Mouse (Mus musculus) midbrain, embryonic 13.5 days (tissue): ENCODE measurements around the gene Ica1. TPM values are rescaled to one million over a fixed set of nuclear protein-coding genes. Genes with fewer than 3 reads are reported as not detected.

Experiments
- ATAC-seq: fragments of 200-750 bp; cut with Nextera tagmentation; 2 replicates; pipeline ENCODE4 v1.8.0; 2017; ENCODE audit warnings: mild to moderate bottlenecking, moderate TSS enrichment, moderate library complexity
- H3K27ac ChIP-seq: fragments of 300-500 bp; sonication (generic); 2 replicates; pipeline ENCODE4 v1.5.1; 2015; ENCODE audit warnings: inconsistent platforms, mild to moderate bottlenecking, moderate library complexity
- H3K27me3 ChIP-seq: fragments of 300-500 bp; sonication (generic); 2 replicates; pipeline ENCODE4 v1.6.1; 2015; ENCODE audit warnings: mild to moderate bottlenecking, inconsistent platforms
- H3K36me3 ChIP-seq: fragments of 300-500 bp; sonication (generic); 2 replicates; pipeline ENCODE4 v1.6.1; 2015; ENCODE audit warnings: mild to moderate bottlenecking, inconsistent platforms
- H3K4me1 ChIP-seq: fragments of 300-500 bp; sonication (generic); replicated peaks from 2 replicates; pipeline ENCODE4 v1.6.1; 2015; ENCODE audit warnings: inconsistent platforms
- H3K4me2 ChIP-seq: fragments of 300-500 bp; sonication (generic); replicated peaks from 2 replicates; pipeline ENCODE4 v1.6.1; 2015; ENCODE audit warnings: moderate library complexity, mild to moderate bottlenecking, inconsistent platforms
- H3K4me3 ChIP-seq: fragments of 300-500 bp; sonication (generic); replicated peaks from 2 replicates; pipeline ENCODE4 v1.5.1; 2015; ENCODE audit warnings: mild to moderate bottlenecking, inconsistent platforms
- H3K9ac ChIP-seq: fragments of 300-500 bp; sonication (generic); replicated peaks from 2 replicates; pipeline ENCODE4 v1.6.1; 2015; ENCODE audit warnings: mild to moderate bottlenecking, inconsistent platforms
- H3K9me3 ChIP-seq: fragments of 300-500 bp; sonication (generic); 2 replicates; pipeline ENCODE4 v1.6.1; 2016; ENCODE audit warnings: mild to moderate bottlenecking, inconsistent platforms
- WGBS: fragments of 180-500 bp; shearing (Covaris S2); methylation state at CpG from one replicate; pipeline ENCODE4 v1.1.7; 2015; 5-methylcytosine and 5-hydroxymethylcytosine counted together
- polyA plus RNA-seq: library from polyadenylated mRNA; unstranded; fragments of >200 nt; fragmentation: Nextera tagmentation; extraction: Ambion mirVana; gene quantifications from 2 replicates; pipeline ENCODE4 v1.2.1, GENCODE M21; 2015

Ica1 gene
- polyA plus RNA-seq, 1 experiment from 2014 or later, result 36.9 TPM

DNA sequence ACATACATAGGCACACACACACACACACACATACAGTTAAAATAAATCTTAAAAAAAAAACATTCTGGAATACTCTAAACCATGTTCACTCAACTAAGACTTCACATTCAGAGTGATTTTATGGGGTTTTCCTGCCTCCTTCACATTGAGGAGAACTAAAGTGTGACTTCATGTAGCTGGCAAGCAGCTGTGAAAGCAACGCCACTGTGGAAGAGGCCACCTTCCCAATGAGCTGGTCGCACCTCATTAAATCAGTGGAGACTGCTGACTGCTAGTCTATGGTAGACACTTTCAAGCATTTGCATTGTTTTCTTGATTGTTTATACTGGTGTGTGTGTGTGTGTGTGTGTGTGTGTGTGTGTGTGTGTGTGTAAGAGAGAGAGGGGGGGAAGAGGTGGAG is 38.2 kb downstream of the Ica1 start:
- H3K9me3 ChIP-seq, result no peaks in the 10 kb centered on the region
- WGBS, result 53% methylated on average over 2 of the region's 2 CpGs

GRCm38 (mm10) chr6:8738396-8738795 is 39.9 kb downstream of the Ica1 start:
- no peak for ATAC-seq
- Histone ChIP-seq H3K9me3 (no peaks in the 10 kb centered on the region), H3K9ac (no peak overlapping the region), H3K27ac (no peak overlapping the region), H3K4me1 (no peaks in the 10 kb centered on the region), H3K4me2 (no peak overlapping the region), H3K27me3 (no peaks in the 10 kb centered on the region), H3K4me3 (no peak overlapping the region), H3K36me3 (peaks cover 7% of the 10 kb centered on the region; the same call in 1 of the 2 replicates)
- 70% methylated on average over 4 of the region's 4 CpGs for WGBS

More for the DNA sequence above, 38.2 kb downstream of the Ica1 start:
- H3K4me1 ChIP-seq, result no peaks in the 10 kb centered on the region
- ATAC-seq, result no peak
- H3K4me3 ChIP-seq, result no peak overlapping the region
- no peak overlapping the region for H3K4me2 ChIP-seq
- peaks cover 7% of the 10 kb centered on the region; the same call in 1 of the 2 replicates for H3K36me3 ChIP-seq
- no peak overlapping the region for H3K27ac ChIP-seq
- no peaks in the 10 kb centered on the region for H3K27me3 ChIP-seq
- no peak overlapping the region for H3K9ac ChIP-seq

DNA sequence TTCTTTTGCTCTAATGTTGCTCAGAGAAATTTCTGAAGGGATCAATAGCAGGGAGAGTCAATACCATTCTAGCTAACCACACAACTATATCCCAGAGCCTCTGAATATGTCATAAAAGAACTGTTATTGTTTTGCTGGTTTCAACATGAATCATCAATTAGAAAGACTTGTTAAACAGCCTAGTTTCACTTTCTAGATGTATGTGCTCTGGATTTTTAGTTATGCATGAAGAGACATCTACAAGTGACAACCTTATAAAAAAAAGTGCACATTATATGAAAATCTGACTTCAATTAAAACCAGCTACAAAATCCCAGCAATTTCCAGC is 41.8 kb downstream of the Ica1 start:
- Histone ChIP-seq H3K27me3 (no peaks in the 10 kb centered on the region), H3K4me3 (no peak overlapping the region), H3K9ac (no peak overlapping the region), H3K27ac (no peak overlapping the region), H3K4me2 (no peak overlapping the region), H3K4me1 (no peaks in the 10 kb centered on the region), H3K36me3 (peaks cover 1% of the 10 kb centered on the region; the same call in 1 of the 2 replicates), H3K9me3 (no peaks in the 10 kb centered on the region)
- ATAC-seq, result peak; percentile 38

DNA sequence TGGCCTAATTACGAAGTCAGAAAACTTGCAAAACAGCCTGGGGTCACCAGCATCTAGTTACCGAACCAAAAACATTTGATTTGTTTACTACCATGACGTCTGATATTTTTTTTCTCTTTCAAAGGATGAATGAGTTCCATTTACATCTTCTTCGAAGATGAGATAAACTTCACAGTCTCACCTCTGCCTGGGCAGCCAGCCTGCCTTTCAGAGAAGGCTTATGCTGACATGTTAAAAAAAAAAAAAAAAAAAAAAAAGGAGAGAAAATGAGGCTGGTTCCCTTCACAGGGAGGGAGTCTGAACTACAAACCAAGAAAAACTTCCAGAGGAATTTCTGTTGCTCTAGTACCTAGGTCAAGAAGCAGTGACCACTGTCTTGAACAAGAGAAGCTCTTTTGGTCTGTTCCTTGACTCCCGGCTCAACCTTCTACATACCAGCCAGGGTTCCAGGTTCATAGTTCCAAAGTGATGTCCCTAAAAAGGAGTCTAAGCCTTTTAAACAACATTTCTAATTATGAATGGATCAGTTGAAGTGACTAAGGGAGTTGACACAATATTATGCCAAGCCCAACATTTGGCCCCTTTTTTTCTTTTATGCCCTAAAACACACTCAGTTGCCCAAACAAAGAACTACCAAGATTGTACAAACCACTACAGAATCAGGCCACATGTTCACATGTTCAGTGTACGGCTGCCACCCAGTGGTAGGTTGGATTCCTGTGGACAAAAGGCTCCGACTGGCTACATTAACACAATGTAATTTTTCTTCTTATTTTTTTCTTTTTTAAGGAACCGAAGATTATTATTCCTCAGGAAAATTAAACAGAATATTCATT is 42.4 kb downstream of the Ica1 start:
- Histone ChIP-seq H3K36me3 (no peaks in the 10 kb centered on the region), H3K27ac (no peak overlapping the region), H3K4me3 (no peak overlapping the region), H3K27me3 (no peaks in the 10 kb centered on the region), H3K9me3 (no peaks in the 10 kb centered on the region), H3K4me2 (no peak overlapping the region), H3K4me1 (no peaks in the 10 kb centered on the region), H3K9ac (no peak overlapping the region)
- 62% methylated on average over 8 of the region's 8 CpGs for WGBS
- peak; percentile 88 for ATAC-seq

DNA sequence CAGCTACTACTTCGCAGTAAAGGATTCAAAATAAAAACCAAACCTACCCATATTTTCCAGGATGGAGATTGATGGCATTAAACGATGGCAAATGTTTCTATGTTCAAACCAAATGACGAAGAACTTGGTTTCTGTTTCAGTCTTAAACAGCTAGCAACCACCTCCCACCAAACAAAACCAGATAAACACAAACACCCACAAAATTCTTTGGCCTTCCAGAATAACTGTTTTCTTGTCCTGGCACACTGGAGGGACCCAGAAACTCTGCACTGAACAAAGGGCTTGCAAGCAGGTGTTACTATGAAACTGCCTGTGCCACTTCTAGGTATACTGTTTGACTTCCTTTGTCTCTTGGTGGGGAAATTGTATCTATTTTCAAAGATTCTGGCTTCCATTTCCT is 43.2 kb downstream of the Ica1 start:
- Histone ChIP-seq H3K27ac (no peak overlapping the region), H3K36me3 (no peaks in the 10 kb centered on the region), H3K4me3 (no peak overlapping the region), H3K4me1 (no peaks in the 10 kb centered on the region), H3K4me2 (no peak overlapping the region), H3K9ac (no peak overlapping the region), H3K9me3 (no peaks in the 10 kb centered on the region), H3K27me3 (no peaks in the 10 kb centered on the region)
- no peak for ATAC-seq
- WGBS, result 92% methylated on average over 3 of the region's 3 CpGs

GRCm38 (mm10) chr6:8732492-8732891 is 45.8 kb downstream of the Ica1 start:
- WGBS, result 84% methylated on average over 5 of the region's 5 CpGs
- no peak for ATAC-seq
- H3K4me2 ChIP-seq, result no peak overlapping the region
- no peaks in the 10 kb centered on the region for H3K4me1 ChIP-seq
- no peak overlapping the region for H3K27ac ChIP-seq
- no peaks in the 10 kb centered on the region for H3K9me3 ChIP-seq
- H3K9ac ChIP-seq, result no peak overlapping the region
- no peaks in the 10 kb centered on the region for H3K27me3 ChIP-seq
- 0 out of 2 replicates have a peak, but pooled peaks cover 2% of the 10 kb centered on the region for H3K36me3 ChIP-seq
- H3K4me3 ChIP-seq, result no peak overlapping the region

- ATAC-seq, result 0 out of 2 replicates have a peak, but pooled peaks have one; percentile 16
- Histone ChIP-seq H3K4me1 (no peaks in the 10 kb centered on the region), H3K27me3 (no peaks in the 10 kb centered on the region), H3K9me3 (no peaks in the 10 kb centered on the region), H3K36me3 (0 out of 2 replicates have a peak, but pooled peaks cover 2% of the 10 kb centered on the region), H3K9ac (no peak overlapping the region), H3K4me2 (no peak overlapping the region), H3K27ac (no peak overlapping the region), H3K4me3 (no peak overlapping the region)
- 39% methylated on average over 4 of the region's 4 CpGs for WGBS
These were observed 46.6 kb downstream of the Ica1 start for GRCm38 (mm10) chr6:8731656-8732191.

DNA sequence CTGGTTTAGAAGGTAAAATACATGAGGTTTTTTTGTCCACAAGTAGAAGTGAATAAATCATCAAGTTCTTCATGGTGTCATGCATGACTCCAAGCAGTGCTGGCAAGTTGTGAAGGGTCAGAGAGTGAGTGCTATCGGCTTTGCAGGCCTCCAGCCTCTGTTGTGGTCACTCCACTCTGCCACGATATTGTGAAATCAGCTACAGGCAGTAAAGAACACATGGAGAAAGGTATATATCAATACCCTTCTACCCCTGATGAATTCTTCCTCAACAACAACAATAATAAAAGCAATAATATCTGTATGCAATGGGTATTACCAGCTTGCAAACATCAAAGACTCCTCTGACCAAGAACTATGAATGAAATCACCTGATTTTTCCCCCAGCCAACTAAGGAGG is 47.9 kb downstream of the Ica1 start:
- Histone ChIP-seq H3K9ac (no peak overlapping the region), H3K4me3 (no peak overlapping the region), H3K4me2 (no peak overlapping the region), H3K9me3 (no peaks in the 10 kb centered on the region), H3K27ac (no peak overlapping the region), H3K4me1 (no peaks in the 10 kb centered on the region), H3K36me3 (0 out of 2 replicates have a peak, but pooled peaks cover 2% of the 10 kb centered on the region), H3K27me3 (no peaks in the 10 kb centered on the region)
- WGBS, result 93% methylated on average over 2 of the region's 2 CpGs
- ATAC-seq, result no peak

DNA sequence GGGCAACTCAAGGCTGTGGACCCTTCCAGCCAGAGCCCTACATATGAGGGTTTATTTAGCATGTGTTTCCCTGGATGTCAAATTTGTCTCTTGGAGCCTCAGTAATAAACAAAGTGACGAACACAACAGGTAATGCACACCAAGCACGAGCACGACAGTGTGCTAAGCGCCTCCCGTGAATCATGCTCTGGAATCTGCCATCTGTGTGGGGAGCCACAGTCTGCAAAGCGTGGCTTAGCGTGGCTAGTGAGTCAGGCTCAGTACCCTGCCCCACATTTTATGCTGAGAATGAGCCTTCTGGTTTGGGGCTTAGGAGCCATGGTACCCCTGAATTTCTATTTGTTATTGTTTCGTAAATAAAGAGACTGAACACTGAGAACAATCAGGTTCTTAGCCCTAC is 50.5 kb downstream of the Ica1 start:
- 91% methylated on average over 8 of the region's 8 CpGs for WGBS
- H3K9me3 ChIP-seq, result no peaks in the 10 kb centered on the region
- H3K9ac ChIP-seq, result no peak overlapping the region
- ATAC-seq, result no peak
- H3K4me3 ChIP-seq, result no peak overlapping the region
- no peak overlapping the region for H3K27ac ChIP-seq
- no peak overlapping the region for H3K4me2 ChIP-seq
- H3K4me1 ChIP-seq, result no peaks in the 10 kb centered on the region
- 0 out of 2 replicates have a peak, but pooled peaks cover 2% of the 10 kb centered on the region for H3K36me3 ChIP-seq
- H3K27me3 ChIP-seq, result no peaks in the 10 kb centered on the region

DNA sequence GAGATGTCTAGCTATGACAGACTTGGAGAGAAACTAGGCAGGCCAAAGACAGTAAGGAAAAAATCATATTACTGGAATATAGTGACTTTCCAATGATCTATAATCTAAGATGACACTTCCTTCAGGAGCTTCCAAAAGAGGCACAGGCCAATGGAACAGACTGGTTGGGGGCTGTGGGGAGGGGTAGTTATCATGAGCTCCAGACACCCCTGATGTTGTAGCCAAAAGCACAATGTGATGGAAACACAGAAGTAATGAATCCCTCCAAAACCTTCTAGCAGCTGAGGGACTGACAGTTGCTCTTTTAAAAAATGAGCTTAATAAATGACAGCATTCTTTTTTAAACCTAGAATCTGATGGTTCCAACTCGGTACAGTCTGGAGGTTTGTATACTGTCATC is 52.7 kb downstream of the Ica1 start:
- no peaks in the 10 kb centered on the region for H3K9me3 ChIP-seq
- H3K27ac ChIP-seq, result no peak overlapping the region
- no peak overlapping the region for H3K4me2 ChIP-seq
- 85% methylated on average over 1 of the region's 1 CpGs for WGBS
- 0 out of 2 replicates have a peak, but pooled peaks cover 2% of the 10 kb centered on the region for H3K36me3 ChIP-seq
- no peak overlapping the region for H3K4me3 ChIP-seq
- H3K4me1 ChIP-seq, result no peaks in the 10 kb centered on the region
- no peak overlapping the region for H3K9ac ChIP-seq
- ATAC-seq, result no peak
- H3K27me3 ChIP-seq, result no peaks in the 10 kb centered on the region

DNA sequence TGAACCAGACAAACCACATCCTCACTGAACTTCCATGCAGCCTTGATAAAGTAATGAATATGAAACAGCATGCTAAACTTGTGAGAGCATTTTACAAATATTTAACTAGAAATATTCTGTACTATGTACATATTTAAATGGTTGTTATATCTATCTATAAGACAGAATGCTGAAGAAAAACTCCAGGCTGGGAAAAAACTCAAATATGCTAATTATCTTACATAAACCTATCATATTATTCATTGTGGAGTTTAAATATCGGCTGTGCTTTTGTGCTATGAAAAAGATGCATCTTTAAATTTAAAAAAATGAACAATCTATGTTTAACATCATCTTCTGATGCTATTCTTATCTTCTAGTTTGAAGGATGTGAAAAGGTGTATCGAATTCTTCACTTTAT is 58.6 kb downstream of the Ica1 start:
- H3K36me3 ChIP-seq, result no peaks in the 10 kb centered on the region
- no peaks in the 10 kb centered on the region for H3K9me3 ChIP-seq
- whole genome bisulfite sequencing, result 88% methylated on average over 2 of the region's 2 CpGs
- H3K27me3 ChIP-seq, result no peaks in the 10 kb centered on the region
- no peaks in the 10 kb centered on the region for H3K4me1 ChIP-seq
- ATAC-seq, result no peak
- H3K4me3 ChIP-seq, result no peak overlapping the region
- no peak overlapping the region for H3K4me2 ChIP-seq
- H3K27ac ChIP-seq, result no peak overlapping the region
- H3K9ac ChIP-seq, result no peak overlapping the region

GRCm38 (mm10) chr6:8717967-8718366 is 60.3 kb downstream of the Ica1 start:
- Histone ChIP-seq H3K36me3 (no peaks in the 10 kb centered on the region), H3K27ac (no peak overlapping the region), H3K9ac (no peak overlapping the region), H3K4me1 (no peaks in the 10 kb centered on the region), H3K9me3 (no peaks in the 10 kb centered on the region), H3K27me3 (no peaks in the 10 kb centered on the region), H3K4me3 (no peak overlapping the region), H3K4me2 (no peak overlapping the region)
- no peak for ATAC-seq
- 92% methylated on average over 7 of the region's 7 CpGs for WGBS
